Mouse (Mus musculus) adrenal gland, adult 8-10 months (tissue): ENCODE results near the gene Hist2h2ac. TPM values are rescaled to one million over a fixed set of nuclear protein-coding genes. Genes with fewer than 3 reads are reported as not detected.
"Not testable (repeated sequence)": the region's sequence is repeated elsewhere in the genome, so short reads cannot be mapped to it uniquely, and the experiment has no call there.

Experiments
- DNase-seq: peaks from one replicate; pipeline ENCODE4 v3.0.0; 2022
- total RNA-seq, 4 experiments: library from RNA; stranded (reverse); gene quantifications; 2 replicates each; pipeline ENCODE4 v1.2.4; 2022

The Hist2h2ac gene
- total RNA-seq: 10 to 100 TPM; 53.1 to 90.6 (median 58.9) TPM

GRCm38 (mm10) chr3:96220765-96221639 lies at the start of gene Hist2h2ac, which contains the start of gene Hist2h2be:
Gene Hist2h2ac (minus strand): TSS chr3:96220880.
Gene Hist2h2be (plus strand): TSS chr3:96221119.
- DNase-seq: peak; percentile 92

- DNase-seq: peak; percentile 93
These were observed 49.1 kb upstream of the Hist2h2ac start, which contains the start of gene Hist2h2bb for GRCm38 (mm10) chr3:96269511-96270474. Gene Hist2h2bb (plus strand): TSS chr3:96269752.

GRCm38 (mm10) chr3:96268776-96269378 lies 48.2 kb upstream of the Hist2h2ac start:
- not testable (repeated sequence) for DNase-seq

- DNase-seq: peak; percentile 74
These were observed 47.5 kb upstream of the Hist2h2ac start, which contains the start of gene Hist2h3b for GRCm38 (mm10) chr3:96268051-96268775. Gene Hist2h3b (plus strand): TSS chr3:96268654.

GRCm38 (mm10) chr3:96267541-96267940 lies 46.9 kb upstream of the Hist2h2ac start:
- no peak for DNase-seq

GRCm38 (mm10) chr3:96266132-96266710 lies 45.5 kb upstream of the Hist2h2ac start:
- no peak for DNase-seq

GRCm38 (mm10) chr3:96264404-96264949 lies 43.8 kb upstream of the Hist2h2ac start:
- DNase-seq: no peak

- DNase-seq: no peak
These were observed 43.1 kb upstream of the Hist2h2ac start for GRCm38 (mm10) chr3:96263558-96264403.

- DNase-seq: peak; percentile 93
These were observed 42.4 kb upstream of the Hist2h2ac start, which contains the start of gene Hist2h4 for GRCm38 (mm10) chr3:96262979-96263550. Gene Hist2h4 (minus strand): TSS chr3:96263311.

GRCm38 (mm10) chr3:96262216-96262875 lies 41.7 kb upstream of the Hist2h2ac start:
- peak; percentile 89 for DNase-seq

- DNase-seq: no peak
These were observed 40.9 kb upstream of the Hist2h2ac start for GRCm38 (mm10) chr3:96261623-96262022.

- DNase-seq: no peak
These were observed 39.5 kb upstream of the Hist2h2ac start for GRCm38 (mm10) chr3:96260220-96260619.

- DNase-seq: no peak
These were observed 36.5 kb upstream of the Hist2h2ac start for GRCm38 (mm10) chr3:96257190-96257589.

GRCm38 (mm10) chr3:96255926-96256593 lies 35.4 kb upstream of the Hist2h2ac start:
- no peak for DNase-seq

- DNase-seq: no peak
These were observed 34.1 kb upstream of the Hist2h2ac start for GRCm38 (mm10) chr3:96254683-96255355.

- no peak for DNase-seq
These were observed 31.1 kb upstream of the Hist2h2ac start for GRCm38 (mm10) chr3:96251787-96252186.

GRCm38 (mm10) chr3:96250890-96251289 lies 30.2 kb upstream of the Hist2h2ac start:
- no peak for DNase-seq

- no peak for DNase-seq
These were observed 28.3 kb upstream of the Hist2h2ac start for GRCm38 (mm10) chr3:96249034-96249345.
